Mouse (Mus musculus): Measurements from ENCODE around the gene Ezh1. TPM values are rescaled to one million over a fixed set of nuclear protein-coding genes. Genes with fewer than 3 reads are reported as not detected.
A peak's percentile ranks its signal among the peaks of the same experiment; 100 is the strongest.

The Ezh1 gene
- polyA plus RNA-seq, 1 experiment: 42.8 TPM

DNA sequence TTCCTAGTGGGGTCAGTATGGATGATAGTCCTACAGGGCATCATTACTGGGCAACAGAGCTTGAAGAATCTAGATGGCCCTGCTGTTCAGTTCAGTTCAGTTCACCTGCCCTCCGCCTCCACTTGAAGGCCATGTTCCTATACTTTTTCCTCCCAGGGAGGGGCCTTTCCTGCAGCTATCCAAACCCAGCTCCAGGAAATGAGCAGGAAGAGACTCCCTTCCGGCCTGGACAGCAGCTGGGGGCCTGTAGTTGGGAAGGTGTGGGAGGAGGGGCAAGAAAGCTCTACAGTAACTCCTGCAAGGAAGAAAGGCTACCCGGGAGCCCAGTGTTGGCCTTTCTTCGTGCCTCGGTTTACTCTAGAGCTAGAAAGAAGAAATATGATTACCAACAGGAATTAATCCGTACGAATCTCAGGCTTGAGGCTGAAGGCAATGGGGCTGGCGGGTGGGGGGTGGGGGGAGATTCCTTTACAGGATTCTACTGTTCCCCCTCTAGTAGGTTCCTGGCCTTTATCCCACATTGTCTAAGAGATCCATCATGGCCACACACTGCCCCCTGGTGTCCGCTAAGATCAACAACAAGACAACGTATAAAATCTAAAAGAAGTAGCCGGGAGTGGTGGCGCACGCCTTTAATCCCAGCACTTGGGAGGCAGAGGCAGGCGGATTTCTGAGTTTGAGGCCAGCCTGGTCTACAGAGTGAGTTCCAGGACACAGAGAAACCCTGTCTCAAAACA, 22.2 kb upstream of the Ezh1 start:
- no peaks in the 10 kb centered on the region for H3K9me3 ChIP-seq (replicated peaks; ENCODE audit: control insufficient read depth, insufficient read depth, low read length, poor library complexity, severe bottlenecking)
- H3K4me1 ChIP-seq (ENCODE audit: control insufficient read depth, insufficient read depth, low read length): no peaks in the 10 kb centered on the region
- no peak overlapping the region for H3K27ac ChIP-seq (ENCODE audit: insufficient read depth, low read length)
- no peak overlapping the region for H3K9ac ChIP-seq (ENCODE audit: low read depth, poor library complexity, severe bottlenecking)
- no peaks in the 10 kb centered on the region for H3K36me3 ChIP-seq (ENCODE audit: control insufficient read depth, insufficient read depth, low read length, poor library complexity, severe bottlenecking)
- H3K27me3 ChIP-seq (ENCODE audit: control insufficient read depth, insufficient read depth, low read length, poor library complexity, severe bottlenecking): peaks cover 2% of the 10 kb centered on the region; the same call in 1 of the 2 replicates
- TF ChIP-seq CTCF (IDR thresholded peaks at IDR 0.05; ENCODE audit: low read depth, low read length): peak; percentile 11
- no peak for TF ChIP-seq POLR2A (IDR thresholded peaks at IDR 0.05; ENCODE audit: insufficient read depth, low read length)
- TF ChIP-seq EP300 (IDR thresholded peaks at IDR 0.05; ENCODE audit: insufficient read depth, low read depth, low read length): no peak
- H3K4me3 ChIP-seq (ENCODE audit: low read depth, low read length): no peak overlapping the region

DNA sequence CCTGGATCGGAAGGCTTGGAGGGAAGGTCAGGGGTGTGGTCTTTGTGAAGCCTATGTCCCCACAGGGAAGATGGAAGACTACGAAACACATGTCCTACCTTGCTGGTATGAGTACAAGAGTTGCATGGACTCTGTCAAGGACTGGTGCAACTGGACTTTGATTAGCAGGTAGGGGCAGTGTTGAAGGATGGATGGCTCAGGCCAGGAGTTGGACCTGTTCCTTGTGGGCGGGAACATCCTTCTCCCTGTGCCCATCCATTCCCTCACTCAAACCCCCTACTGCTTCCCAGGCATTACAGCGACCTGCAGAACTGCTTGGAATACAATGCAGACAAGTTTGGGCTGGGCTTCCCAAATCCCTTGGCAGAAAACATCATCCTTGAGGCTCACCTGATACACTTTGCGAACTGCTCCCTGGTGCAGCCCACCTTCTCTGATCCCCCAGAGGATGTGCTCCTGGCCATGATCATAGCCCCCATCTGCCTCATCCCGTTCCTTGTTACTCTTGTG, 21.3 kb upstream of the Ezh1 start:
- Histone ChIP-seq H3K27ac (ENCODE audit: insufficient read depth, low read length) (no peak overlapping the region), H3K36me3 (ENCODE audit: control insufficient read depth, insufficient read depth, low read length, poor library complexity, severe bottlenecking) (no peaks in the 10 kb centered on the region), H3K9ac (ENCODE audit: low read depth, poor library complexity, severe bottlenecking) (no peak overlapping the region), H3K4me3 (ENCODE audit: low read depth, low read length) (no peak overlapping the region), H3K9me3 (replicated peaks; ENCODE audit: control insufficient read depth, insufficient read depth, low read length, poor library complexity, severe bottlenecking) (no peaks in the 10 kb centered on the region), H3K27me3 (ENCODE audit: control insufficient read depth, insufficient read depth, low read length, poor library complexity, severe bottlenecking) (peaks cover 2% of the 10 kb centered on the region; the same call in 1 of the 2 replicates), H3K4me1 (ENCODE audit: control insufficient read depth, insufficient read depth, low read length) (no peaks in the 10 kb centered on the region)
- TF ChIP-seq EP300 (IDR thresholded peaks at IDR 0.05; ENCODE audit: insufficient read depth, low read depth, low read length): no peak
- TF ChIP-seq CTCF (IDR thresholded peaks at IDR 0.05; ENCODE audit: low read depth, low read length): no peak
- TF ChIP-seq POLR2A (IDR thresholded peaks at IDR 0.05; ENCODE audit: insufficient read depth, low read length): no peak

DNA sequence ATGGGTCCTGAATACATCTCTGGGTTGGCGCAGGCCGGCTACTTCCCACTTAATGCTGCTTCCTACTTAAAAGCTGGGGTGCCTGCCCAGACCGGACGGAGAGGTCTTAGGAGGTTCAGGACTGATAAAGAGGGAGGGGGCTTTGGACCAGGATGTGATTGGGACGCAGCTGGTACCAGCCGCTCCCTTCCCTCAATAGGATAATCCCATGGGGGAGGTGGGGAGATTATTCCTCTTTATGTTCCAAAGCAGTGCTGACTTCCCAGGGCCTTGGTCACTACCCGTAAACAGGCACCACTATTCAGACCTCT, 20.4 kb upstream of the Ezh1 start:
- Histone ChIP-seq H3K4me1 (ENCODE audit: control insufficient read depth, insufficient read depth, low read length) (no peaks in the 10 kb centered on the region), H3K27me3 (ENCODE audit: control insufficient read depth, insufficient read depth, low read length, poor library complexity, severe bottlenecking) (peaks cover 2% of the 10 kb centered on the region; the same call in 1 of the 2 replicates), H3K27ac (ENCODE audit: insufficient read depth, low read length) (no peak overlapping the region), H3K4me3 (ENCODE audit: low read depth, low read length) (peak overlapping the region; percentile 55), H3K9me3 (replicated peaks; ENCODE audit: control insufficient read depth, insufficient read depth, low read length, poor library complexity, severe bottlenecking) (no peaks in the 10 kb centered on the region), H3K9ac (ENCODE audit: low read depth, poor library complexity, severe bottlenecking) (peak overlapping the region; percentile 58), H3K36me3 (ENCODE audit: control insufficient read depth, insufficient read depth, low read length, poor library complexity, severe bottlenecking) (no peaks in the 10 kb centered on the region)
- no peak for TF ChIP-seq CTCF (IDR thresholded peaks at IDR 0.05; ENCODE audit: low read depth, low read length)
- no peak for TF ChIP-seq EP300 (IDR thresholded peaks at IDR 0.05; ENCODE audit: insufficient read depth, low read depth, low read length)
- TF ChIP-seq POLR2A (IDR thresholded peaks at IDR 0.05; ENCODE audit: insufficient read depth, low read length): no peak

DNA sequence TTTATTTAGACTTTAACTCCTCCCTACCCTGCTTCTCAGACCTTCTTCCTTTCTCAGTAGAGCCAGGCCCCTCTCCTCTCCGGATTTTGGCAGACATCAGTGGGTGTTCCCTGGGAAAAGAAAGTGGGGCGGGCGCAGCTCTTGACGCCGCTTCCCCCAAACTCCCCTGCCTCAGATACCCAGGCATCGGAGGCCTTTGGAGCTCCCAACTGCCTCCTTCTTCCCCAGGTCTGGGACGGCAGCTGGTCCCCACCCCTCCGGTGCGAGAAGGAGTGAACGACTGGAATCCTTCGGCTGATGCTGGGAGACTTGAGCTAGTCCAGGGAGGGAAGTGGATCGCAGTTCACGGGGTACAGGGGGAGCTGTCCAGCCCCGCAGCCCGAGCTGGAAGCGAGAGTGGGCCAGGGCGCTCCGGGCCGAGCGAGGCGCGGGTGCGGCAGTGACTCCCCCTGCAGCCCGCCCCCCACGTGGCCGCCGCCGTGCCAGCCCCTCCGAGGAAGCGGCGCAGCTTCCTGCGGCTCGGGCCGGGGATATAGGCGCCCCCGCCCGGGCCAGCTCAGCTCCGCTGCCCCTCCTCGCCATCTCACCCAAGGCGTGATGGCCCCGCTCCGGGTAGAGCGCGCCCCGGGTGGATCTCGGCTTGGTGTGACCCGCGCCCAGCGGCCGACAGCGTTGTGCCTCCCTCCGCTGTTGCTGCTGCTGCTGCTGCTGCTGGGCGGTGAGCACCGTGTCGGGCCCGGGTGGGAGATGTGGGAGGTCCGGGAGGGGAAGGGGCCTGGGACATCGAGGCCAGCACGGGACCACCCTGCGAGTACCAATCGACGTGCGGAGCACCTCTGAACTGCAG, 19.8 kb upstream of the Ezh1 start, which contains the start of gene Ramp2:
Gene Ramp2, plus strand, starts transcription at position 174 of the 847 bp plus-strand sequence.
- Histone ChIP-seq H3K4me1 (ENCODE audit: control insufficient read depth, insufficient read depth, low read length) (no peaks in the 10 kb centered on the region), H3K9ac (ENCODE audit: low read depth, poor library complexity, severe bottlenecking) (peak within 1 kb of the TSS; percentile 58), H3K9me3 (replicated peaks; ENCODE audit: control insufficient read depth, insufficient read depth, low read length, poor library complexity, severe bottlenecking) (no peaks in the 10 kb centered on the region), H3K36me3 (ENCODE audit: control insufficient read depth, insufficient read depth, low read length, poor library complexity, severe bottlenecking) (no peaks in the 10 kb centered on the region), H3K27me3 (ENCODE audit: control insufficient read depth, insufficient read depth, low read length, poor library complexity, severe bottlenecking) (peaks cover 2% of the 10 kb centered on the region; the same call in 1 of the 2 replicates), H3K27ac (ENCODE audit: insufficient read depth, low read length) (no peak within 1 kb of the TSS), H3K4me3 (ENCODE audit: low read depth, low read length) (peak within 1 kb of the TSS; percentile 55)
- TF ChIP-seq CTCF (IDR thresholded peaks at IDR 0.05; ENCODE audit: low read depth, low read length): no peak
- no peak for TF ChIP-seq EP300 (IDR thresholded peaks at IDR 0.05; ENCODE audit: insufficient read depth, low read depth, low read length)
- TF ChIP-seq POLR2A (IDR thresholded peaks at IDR 0.05; ENCODE audit: insufficient read depth, low read length): no peak

DNA sequence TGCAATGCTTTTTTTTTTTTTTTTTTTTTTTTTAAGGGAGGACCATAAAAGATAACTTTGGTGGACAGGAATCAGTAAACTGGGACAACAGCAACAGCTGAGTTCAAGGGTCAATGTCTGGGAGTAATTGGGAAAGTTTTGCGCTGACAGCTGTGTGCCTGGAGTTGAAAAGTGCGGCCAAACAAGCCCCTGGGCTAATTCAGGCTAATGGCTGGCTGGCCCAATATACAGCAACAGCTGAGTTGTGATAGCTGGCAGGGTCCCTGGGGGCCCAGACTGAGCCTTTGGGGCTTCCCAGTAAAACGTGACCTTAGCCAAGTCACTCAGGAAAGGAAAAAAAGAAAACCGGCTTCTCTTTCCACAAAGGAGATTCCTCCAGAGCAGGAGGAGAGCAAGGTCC, 18.8 kb upstream of the Ezh1 start:
- H3K4me1 ChIP-seq (ENCODE audit: control insufficient read depth, insufficient read depth, low read length): no peaks in the 10 kb centered on the region
- no peak overlapping the region for H3K27ac ChIP-seq (ENCODE audit: insufficient read depth, low read length)
- no peaks in the 10 kb centered on the region for H3K36me3 ChIP-seq (ENCODE audit: control insufficient read depth, insufficient read depth, low read length, poor library complexity, severe bottlenecking)
- TF ChIP-seq CTCF (IDR thresholded peaks at IDR 0.05; ENCODE audit: low read depth, low read length) (no peak), EP300 (IDR thresholded peaks at IDR 0.05; ENCODE audit: insufficient read depth, low read depth, low read length) (no peak), POLR2A (IDR thresholded peaks at IDR 0.05; ENCODE audit: insufficient read depth, low read length) (no peak)
- H3K9me3 ChIP-seq (replicated peaks; ENCODE audit: control insufficient read depth, insufficient read depth, low read length, poor library complexity, severe bottlenecking): no peaks in the 10 kb centered on the region
- H3K9ac ChIP-seq (ENCODE audit: low read depth, poor library complexity, severe bottlenecking): no peak overlapping the region
- H3K27me3 ChIP-seq (ENCODE audit: control insufficient read depth, insufficient read depth, low read length, poor library complexity, severe bottlenecking): peaks cover 2% of the 10 kb centered on the region; the same call in 1 of the 2 replicates
- H3K4me3 ChIP-seq (ENCODE audit: low read depth, low read length): no peak overlapping the region

Data from ES-Bruce4 (cell line).